Mouse (Mus musculus): ENCODE results near the gene Nxpe3.
A peak's percentile ranks its signal among the peaks of the same experiment; 100 is the strongest.
"Not testable (repeated sequence)": the region's sequence is repeated elsewhere in the genome, so short reads cannot be mapped to it uniquely, and the experiment has no call there.

Gene Nxpe3

DNA sequence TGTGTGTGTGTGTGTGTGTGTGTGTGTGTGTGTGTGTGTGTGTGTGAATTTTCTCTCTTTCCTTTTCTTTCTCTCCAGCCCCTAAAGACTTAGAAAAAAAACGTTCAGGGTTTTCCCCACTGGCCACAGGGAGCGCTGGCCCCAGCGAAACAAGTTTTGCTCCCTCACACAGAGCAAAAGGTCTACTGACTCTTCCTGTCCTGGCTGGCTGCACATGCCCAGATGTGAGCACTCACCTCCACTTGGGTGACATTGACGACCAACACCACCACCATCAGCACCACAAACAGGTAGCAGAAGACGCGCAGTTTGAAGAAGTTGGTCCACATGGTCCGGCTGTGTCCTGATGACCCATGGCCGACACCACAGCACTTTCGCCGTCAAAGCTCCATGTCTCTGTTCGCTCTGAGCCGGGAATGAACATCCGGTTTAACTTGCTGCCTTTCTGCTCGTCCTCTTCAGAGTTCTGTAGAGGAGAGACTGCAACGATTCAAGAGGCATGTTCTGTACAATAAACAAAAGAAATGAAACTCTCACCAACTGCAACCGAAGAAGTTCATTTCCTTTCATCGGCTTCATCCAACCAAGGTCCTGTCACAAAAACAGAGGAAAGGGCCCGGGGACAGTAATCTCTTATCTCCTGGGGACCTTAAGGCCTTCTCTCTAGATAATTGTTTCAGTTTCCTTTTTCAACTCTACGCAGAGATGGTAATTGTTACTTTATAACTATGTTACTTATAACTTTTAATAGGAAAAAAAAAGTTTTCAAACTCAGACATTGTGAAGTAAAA, 4.5 kb downstream of the Nxpe3 start:
- no peak for DNase-seq (ENCODE audit: low spot score in 2 of 2)

DNA sequence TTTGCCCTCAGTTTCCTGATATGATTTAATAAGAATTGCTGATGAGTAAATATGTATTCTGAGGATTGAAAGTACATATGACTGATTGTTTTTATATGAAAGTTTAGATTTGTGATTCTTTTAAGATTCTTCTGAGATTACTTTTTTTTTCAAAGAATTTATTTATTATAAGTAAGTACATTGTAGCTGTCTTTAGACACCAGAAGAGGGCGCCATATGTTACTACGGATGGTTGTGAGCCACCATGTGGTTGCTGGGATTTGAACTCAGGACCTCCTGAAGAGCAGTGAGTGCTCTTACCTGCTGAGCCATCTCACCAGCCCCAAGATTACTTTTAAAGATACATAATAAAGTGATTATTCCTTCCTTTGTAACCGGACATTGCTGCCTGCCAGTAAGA, 5.6 kb downstream of the Nxpe3 start:
- no peak for DNase-seq (ENCODE audit: low spot score in 2 of 2)

DNA sequence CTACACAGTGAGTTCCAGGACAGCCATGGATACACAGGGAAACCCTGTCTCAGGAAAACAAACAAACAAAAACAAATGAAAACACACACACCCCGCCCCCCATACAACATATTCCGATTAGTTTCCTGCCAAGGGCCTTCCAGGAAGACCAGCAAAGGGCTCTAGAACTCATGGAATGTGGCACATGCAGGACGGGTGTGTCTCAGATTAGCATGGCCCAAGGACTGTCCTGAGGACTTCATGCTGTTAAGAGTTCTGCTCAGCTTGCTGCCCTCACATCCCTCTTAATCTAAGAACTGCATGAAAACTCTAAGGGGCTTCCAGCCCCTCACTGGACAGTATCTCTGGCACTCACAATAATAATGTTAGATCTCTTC, 6.5 kb downstream of the Nxpe3 start:
- no peak for DNase-seq (ENCODE audit: low spot score in 2 of 2)

DNA sequence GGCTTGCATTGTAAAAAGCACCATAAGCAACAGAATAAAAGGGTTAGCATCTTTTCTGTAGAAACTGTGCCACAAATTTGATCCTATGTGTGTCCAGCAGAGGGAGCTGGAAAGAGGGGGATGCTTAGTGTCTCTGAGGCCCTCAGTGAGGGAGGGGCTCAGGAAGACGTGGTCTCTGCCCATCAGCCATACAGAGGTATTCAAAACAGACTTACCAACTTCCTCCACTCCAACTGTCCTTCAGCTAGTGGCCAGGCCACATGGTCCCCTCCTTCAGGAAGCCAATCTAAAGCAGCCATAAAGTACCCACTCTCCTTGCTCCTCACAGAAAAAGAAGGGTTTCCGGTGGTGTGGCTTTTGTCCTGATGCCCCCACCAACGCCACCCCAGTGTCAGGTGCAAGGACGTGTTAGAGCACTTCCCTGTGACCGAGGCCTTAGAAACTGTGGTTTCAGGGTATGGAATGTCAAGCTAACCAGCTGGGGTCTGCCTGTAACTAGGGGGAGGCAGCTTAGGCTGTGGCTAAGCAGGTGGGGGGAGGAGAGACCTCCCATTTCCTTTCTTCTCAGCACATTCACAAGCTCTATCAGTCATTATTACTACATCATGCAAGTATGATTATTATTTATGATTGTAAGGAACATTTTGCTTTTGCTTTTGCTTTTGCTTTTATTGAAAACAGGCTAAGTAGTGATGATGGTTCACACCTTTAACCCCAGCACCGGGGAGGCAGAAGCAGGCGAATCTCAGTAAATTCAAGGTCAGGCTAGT, 7.1 kb downstream of the Nxpe3 start:
- DNase-seq (ENCODE audit: low spot score in 2 of 2) = no peak

DNA sequence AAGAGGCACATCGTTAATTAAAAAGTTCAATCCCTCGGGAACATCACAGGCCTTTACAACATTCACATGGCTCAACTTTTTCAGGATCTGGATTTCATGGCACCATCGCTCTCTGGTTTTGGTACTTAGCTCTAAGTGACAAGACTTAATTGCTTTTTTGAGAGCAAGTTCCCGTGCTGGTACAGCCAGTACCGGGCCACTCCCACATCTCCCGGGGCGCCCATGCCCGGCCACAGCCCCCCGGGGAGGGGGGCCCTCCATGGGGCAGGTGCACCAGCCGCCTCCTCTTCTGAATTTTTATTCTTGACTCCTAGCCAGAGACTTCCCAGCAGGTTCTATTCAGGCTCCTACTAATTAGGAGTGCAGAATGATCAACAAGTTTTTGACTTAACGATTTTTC, 10.8 kb downstream of the Nxpe3 start:
- DNase-seq (ENCODE audit: low spot score in 2 of 2) = no peak

DNA sequence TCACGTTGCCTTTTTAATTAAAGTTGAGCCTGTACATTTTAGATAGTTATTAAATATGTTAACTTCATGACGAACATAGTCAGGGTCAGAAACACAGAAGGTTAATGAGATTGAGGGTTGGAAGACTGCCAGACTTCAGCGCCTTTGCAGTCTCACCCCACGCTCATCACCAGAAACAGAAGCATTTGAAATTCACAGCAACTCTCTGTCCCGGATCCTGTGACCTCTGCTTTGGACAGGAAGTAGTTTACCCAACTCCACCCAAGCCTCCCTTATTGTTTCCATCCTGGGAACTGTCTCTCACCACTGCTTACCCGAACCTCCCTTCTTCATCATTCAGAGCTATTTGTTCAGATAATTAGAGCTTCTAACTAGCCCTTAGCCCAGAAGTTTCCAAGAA, 19.1 kb downstream of the Nxpe3 start:
- no peak for DNase-seq (ENCODE audit: low spot score in 2 of 2)

DNA sequence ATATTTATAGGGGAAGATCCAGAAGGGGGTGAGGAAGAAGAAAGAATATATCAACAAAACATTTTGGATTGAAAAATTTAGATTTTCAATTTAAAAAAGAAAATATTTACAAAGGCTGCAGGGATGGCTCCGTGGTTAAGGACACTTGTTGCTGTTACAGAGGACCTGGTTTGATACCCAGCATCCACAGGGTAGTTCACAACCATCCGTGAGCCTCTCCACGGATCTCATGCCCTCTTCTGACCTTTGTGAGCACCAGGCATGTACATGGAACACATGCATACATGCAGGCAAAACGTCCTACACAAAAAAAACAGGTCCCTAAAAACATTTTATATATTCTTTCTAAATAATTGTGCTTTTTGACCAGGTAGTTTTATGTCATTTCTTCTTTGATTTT, 31.3 kb downstream of the Nxpe3 start:
- DNase-seq (ENCODE audit: low spot score in 2 of 2) = no peak

DNA sequence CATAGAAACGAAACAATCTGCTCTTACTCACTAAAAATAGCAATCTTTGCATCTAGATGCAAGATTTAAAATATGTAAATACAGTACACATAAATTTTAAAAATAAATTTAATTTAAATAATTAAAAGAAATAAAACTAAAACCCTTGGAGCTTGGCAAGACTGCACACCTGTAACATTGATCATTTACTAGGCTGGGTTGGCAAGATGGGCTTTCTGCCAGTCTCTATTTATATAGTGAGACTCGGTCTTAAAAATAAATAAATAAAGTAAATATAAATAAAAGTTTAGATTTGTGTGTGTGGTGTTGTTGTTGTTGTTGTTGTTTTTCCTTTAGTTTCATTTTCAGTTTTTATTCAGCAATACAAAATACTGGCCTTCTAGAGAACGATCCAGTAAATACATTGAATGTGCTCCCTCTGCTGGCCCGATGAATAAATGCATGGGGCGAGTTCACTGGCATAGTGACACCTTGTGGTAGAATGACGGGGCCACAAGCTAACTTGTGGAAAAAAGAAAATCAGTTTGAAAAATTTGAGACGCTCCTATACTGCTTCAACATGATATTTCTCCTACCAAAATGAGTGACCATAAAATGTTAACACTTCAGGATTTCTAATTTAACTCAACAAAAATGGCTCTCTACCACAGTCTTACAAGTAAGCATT, 31.8 kb downstream of the Nxpe3 start:
- peak; percentile 29 to 51 for DNase-seq (ENCODE audit: low spot score in 2 of 2)

DNA sequence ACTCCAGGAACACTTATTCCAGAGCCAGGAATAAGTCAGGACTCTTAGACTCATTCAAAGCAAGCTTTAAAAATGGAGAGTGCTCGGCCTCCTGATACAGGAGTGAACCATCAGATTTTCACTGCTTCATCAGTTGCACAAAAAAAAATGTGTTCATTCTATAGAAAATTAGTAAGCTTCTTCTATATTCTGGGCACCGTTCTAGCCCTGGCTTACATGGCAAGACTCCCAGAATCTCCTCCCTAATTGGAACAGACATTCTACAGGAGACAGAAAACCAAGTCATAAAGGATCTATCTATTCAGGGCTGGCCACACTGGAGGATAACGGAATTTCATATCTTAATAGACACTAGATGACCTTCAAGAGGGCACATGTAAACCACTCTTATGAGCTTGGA, 34.0 kb downstream of the Nxpe3 start:
- no peak for DNase-seq (ENCODE audit: low spot score in 2 of 2)

DNA sequence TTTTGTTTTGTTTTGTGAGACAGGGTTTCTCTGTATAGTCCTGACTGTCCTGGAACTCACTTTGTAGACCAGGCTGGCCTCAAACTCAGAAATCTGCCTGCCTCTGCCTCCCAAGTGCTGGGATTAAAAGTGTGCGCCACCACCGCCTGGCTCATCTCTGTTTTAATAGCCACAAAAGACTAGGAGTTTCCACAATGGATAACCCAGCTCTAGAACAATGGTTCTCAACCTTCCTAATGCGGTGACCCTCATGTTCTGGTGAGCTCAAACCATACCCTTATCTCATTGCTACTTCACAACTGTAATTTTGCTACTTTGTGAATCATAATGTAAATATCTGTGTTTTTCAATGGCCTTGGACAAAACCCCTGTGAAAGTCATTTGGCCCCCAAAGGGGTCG, 35.7 kb downstream of the Nxpe3 start:
- not testable (repeated sequence) for DNase-seq (ENCODE audit: low spot score in 2 of 2)

DNA sequence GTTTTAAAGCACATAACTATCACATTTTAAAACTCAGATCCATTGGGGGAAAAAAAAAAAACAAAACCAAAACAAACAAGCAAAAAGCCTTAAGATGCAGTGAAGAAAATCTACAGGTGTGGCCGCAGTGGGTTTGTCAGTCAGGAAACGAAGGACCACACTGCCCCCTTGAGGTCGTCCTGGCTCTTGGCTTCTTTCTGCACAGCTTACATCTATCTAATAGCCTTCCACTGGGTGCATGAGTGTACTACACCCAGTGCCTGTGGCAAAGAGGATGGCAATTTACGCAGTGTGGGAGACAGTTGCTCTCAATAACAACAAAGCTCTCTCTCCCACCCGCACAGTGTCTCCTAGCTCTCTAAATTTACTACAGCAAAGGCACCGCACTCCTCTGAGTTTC, 36.6 kb downstream of the Nxpe3 start:
- peak; percentile 49 to 64 for DNase-seq (ENCODE audit: low spot score in 2 of 2)

DNA sequence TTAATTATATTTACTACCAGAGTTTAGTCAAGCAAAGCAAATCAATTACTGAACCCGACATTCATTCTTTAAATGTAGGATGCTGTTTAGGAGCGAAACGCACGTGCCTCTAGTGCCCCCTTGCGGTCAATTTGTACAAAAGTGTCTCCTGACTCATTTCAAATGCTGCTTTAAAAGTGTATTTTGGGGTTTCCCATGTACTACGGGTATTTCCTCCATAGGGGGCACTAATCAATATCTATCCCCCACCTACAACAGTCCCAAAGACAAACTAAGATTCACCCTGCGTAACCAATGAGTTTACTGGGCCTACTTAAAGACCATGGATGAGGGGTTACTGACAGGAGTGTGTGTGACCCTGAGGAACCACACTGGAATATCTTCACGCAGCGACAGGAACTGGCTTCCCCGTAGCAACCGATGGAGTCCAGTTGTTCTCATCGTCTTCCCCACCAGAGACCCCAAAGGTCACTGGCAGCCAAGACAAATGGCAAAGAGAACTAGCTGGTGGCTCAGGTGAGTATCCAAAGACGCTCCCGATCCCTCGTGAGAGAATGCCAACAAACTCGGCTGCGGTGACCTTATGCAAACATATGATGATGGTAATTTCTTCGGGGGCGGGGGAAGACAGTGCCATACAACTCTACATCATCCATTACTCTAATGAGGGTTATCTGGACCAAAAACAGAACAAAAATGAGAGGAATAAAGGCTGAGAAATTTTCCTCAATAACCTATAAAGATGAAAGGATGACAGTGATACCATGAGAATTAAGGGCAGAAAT, 42.0 kb downstream of the Nxpe3 start:
- peak; percentile 38 to 62 for DNase-seq (ENCODE audit: low spot score in 2 of 2)

DNA sequence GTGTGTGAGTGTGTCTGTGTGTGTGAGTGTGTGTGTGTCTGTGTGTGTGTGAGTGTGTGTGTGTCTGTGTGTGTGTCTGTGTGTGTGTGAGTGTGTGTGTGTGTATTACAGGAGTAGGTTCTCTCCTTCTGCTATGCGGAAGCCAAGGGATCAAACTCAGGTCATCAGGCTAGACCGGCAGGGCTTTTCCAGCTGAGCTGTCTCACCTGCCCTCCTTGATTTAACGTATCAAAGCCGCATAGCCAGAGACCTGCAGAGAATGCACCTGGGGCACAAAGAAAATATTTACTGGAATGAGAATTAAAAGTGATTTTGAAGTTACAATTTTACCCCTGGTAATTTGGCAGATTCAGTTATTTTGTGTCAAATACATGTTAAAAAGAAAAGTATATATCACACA, 42.6 kb downstream of the Nxpe3 start:
- DNase-seq (ENCODE audit: low spot score in 2 of 2) = no peak

DNA sequence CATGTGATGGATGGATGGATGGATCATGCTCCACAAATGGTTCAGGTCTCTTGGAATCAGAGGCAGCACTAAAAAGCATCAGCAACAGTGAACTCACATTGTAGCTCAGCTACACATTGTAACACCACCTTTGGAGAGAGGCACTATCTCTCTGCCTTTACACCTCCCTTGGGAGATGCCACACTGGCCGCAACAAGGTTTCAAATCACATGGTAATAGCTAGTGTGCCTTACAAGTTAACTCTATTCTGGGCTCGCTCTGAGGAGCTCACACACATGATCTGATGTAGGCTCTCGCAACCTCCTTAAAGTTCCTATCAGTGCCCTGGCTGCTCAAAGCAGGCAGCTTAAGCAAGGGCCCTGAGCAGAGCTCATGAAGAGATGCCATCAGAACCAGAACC, 44.6 kb downstream of the Nxpe3 start:
- no peak for DNase-seq (ENCODE audit: low spot score in 2 of 2)

DNA sequence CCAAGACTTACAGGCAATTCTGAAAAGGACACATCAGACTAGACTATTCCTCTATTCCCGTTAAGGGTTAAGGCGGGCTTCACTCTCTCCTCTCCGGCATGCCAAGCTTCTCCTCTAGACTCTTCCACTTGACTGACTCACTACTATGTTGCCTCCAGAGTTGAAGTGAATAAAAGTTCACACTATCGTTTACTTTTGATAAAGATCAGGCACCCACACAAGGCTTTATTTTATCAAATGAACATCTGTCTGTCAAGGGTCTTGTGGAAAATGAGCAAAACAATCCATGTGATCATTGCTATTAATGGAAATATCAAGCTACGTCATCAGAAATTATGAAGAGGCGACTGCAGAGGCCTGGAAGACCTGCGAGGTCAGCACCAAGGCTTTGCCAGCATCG, 47.4 kb downstream of the Nxpe3 start:
- no peak for DNase-seq (ENCODE audit: low spot score in 2 of 2)

DNA sequence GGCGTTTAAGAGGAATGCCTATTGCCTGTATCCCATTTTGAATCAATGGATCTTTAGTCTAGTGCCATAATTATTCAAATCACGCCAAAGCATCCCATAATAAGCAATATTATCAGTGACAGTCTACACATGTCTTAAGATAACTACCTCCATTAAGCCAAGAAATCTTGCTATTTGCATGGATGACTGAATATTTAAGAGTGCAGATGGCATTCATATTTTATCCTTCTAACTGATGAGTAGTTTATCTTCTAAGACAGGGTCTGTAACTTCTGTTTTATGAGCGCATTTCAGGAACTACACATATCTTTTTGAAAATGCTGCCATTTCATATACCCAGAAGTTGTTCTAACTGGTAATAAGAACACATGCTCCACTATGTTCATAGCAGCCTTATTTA, 50.2 kb downstream of the Nxpe3 start:
- no peak for DNase-seq (ENCODE audit: low spot score in 2 of 2)

DNA sequence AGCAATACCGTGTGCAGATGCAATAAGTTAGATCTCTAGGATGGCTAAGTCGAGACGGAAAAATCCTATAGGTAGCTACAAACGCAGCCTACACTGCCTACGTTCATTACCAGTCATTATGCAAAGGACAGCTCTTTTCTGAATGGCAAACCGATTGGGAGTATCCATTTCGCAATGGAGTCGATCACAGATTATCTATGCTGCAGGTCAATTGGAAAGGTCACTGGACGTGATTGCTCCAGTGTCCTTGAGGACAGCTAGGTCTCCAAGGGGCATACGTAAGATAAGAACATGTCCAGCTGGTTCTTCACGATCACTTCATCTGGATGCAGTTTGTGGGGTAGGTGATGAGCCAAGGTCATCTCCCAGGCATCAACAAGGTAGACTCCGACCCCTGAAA, 51.2 kb downstream of the Nxpe3 start:
- DNase-seq (ENCODE audit: low spot score in 2 of 2) = no peak

DNA sequence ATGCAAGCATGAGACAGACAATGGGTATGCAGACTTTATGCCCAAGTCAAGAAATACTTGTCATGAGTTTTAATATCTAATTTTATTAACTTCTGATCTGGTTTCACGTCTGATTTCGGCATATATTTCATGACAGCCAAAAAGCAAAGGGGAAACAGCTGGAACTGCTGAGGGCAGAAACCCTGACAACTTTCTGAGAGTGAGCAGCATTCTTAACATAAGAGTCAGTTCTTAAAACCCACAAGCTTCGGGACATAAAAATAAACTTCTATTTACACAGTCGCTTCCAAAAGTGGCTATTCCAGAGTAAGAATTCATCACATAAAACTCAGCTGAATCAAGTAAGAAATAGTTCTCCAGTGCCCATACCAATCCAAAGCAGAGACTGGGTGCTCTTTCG, 52.0 kb downstream of the Nxpe3 start:
- no peak for DNase-seq (ENCODE audit: low spot score in 2 of 2)

DNA sequence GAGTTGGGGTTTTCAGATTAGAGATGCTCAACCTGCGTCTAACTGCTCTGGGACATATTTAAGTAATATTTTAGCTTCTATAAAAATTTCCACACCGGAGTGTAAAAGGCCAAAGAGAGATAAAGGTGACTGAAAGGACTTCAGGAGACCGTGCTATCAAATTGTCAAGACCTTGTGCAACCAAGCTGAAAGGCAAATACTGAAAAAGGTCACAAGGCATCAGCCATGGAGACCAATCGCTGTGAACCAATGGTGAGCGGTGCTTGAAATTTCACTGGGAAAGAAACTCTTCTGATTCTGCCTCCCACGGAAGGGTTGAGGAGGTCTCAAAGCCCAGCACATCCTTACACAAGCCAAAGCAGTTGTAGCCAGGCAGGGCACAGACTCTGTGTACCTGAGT, 53.6 kb downstream of the Nxpe3 start:
- DNase-seq (ENCODE audit: low spot score in 2 of 2) = no peak

DNA sequence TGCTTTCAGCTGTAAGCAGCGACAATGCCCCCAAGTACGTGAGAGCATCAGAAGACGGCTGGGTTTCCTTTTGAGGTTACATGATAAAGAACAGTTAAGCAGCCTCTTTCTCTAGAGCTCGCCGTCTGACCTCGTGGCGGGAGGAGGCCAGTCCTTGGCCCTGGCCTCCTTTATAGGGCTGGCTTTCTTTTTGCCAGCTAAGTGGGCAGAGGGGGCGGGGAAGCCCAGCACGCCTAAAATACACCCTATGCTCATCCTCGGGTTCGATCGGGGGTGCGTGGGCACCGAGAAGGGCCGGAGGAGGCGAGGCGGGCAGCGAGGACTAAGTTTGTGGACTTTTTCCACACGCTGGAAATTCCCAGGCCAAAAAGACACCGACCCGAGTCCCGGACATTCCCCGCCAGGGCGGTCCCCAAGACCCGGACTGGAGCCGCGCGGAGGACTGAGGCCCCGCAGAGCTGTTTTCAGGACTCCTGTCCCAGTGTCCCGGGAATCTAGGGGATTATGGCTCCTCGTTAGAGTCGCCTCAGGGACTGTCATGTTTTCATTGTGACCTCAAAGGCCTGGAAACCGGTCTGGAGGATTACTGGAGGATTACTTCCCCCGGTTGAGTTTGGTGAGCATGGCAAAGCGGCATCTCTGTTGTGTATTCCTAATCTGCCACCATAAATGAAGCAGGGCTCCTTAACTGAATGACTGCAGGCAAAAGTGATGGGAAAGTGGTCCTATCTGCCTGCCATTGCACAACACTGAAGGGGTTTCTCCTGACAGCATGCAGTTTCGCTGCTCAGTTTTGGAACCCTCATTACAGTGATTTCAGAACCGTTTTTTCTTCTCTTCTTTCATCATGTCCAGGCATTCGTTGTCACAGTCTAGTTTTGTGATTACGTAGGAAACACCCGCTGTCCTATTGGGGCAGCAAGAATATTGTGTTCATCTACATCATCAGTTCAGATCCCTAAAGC, 56.3 kb downstream of the Nxpe3 start, which contains the start of gene Nfkbiz:
Gene Nfkbiz (minus strand): TSS at position 390 of the 965 bp plus-strand sequence.
- DNase-seq (ENCODE audit: low spot score in 2 of 2) = peak; percentile 64 to 72

DNA sequence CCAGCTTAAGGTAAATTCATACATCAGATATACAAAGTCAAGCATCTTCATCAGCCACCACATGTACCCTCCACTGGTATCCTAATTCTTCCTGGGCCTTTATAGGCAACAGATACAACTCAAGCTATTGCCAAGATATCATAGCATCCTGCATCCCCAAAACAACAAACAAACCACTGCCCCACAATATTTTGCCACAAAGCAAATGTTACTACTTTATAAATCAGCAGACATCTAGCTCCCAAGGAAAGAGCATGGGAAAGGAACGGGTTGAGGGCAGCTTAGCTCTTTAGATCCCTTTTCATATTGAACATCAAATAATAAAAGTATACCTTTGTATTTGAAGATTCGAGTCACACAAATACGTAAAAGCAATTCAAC, 57.0 kb downstream of the Nxpe3 start:
- DNase-seq (ENCODE audit: low spot score in 2 of 2) = no peak

Data from frontal cortex, postnatal 25 days (tissue).